Mouse (Mus musculus) adipocyte (in vitro differentiated cells): ENCODE results near the gene Gas2l2.

ENCODE experiments used
- DNase-seq: peaks from one replicate; pipeline ENCODE4 v3.0.0-alpha.2; 2016; ENCODE audit warnings: low spot score

The Gas2l2 gene

DNA sequence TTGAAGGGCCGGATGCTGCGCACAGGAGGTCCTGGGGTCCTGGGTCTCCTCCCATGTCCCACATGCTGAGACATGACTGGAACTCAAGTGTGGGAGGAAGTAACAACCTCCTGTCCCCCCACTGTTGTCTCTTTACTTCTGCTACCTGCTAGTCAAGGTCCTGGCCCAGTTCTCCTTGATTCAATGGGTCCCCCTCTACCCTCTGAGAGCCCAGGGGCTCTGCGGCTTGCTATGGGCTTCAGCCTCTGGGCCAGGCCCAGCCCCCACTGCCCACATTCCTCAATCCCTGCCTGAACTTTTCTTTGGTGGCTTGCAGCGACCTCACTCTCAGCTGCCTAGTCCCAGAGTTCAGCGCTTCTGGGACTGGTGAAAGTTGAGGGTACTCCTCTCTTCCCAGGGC lies at the start of gene Gas2l2:
TSS of gene Gas2l2 (minus strand) at position 101 of the 400 bp plus-strand sequence.
- DNase-seq, result no peak

DNA sequence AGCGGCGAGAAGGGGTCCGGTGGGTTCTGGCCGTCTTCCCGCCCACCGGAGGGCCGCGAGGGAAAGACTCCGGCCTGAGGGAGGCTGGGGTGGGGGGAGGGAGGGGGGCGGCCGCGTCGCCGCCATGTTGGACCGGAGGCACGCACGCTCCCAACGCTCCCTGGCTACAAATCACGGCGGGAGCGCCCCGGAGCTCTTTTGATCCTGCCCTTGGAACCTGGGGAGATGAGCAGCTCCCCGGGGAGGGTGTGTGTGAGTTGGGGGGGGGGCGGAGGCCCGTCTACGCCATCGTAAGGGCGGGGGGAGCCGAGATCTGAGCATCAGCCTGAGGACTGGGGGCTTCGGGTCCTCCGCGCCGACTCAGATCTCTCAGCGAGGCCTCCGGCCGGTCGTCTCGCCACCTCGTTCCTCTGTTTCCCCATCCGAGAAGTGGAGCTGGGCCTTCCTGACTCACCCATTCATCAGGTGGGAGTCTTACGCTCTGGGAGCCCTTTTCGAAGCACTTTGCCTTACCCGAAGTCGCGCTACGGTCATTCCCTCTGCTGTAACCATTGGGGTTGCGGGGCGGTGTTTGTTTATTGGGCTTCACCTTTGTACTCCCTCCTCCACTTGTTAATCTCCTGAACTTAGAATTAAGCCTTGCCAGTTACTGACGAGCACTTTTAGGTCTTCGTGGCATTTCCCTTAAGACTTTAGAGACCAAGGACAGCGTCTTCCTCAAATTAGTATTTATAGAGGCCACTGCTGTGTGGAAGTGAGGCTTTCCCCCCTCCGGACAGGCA lies 44.2 kb upstream of the Gas2l2 start:
- peak; percentile 74 for DNase-seq

DNA sequence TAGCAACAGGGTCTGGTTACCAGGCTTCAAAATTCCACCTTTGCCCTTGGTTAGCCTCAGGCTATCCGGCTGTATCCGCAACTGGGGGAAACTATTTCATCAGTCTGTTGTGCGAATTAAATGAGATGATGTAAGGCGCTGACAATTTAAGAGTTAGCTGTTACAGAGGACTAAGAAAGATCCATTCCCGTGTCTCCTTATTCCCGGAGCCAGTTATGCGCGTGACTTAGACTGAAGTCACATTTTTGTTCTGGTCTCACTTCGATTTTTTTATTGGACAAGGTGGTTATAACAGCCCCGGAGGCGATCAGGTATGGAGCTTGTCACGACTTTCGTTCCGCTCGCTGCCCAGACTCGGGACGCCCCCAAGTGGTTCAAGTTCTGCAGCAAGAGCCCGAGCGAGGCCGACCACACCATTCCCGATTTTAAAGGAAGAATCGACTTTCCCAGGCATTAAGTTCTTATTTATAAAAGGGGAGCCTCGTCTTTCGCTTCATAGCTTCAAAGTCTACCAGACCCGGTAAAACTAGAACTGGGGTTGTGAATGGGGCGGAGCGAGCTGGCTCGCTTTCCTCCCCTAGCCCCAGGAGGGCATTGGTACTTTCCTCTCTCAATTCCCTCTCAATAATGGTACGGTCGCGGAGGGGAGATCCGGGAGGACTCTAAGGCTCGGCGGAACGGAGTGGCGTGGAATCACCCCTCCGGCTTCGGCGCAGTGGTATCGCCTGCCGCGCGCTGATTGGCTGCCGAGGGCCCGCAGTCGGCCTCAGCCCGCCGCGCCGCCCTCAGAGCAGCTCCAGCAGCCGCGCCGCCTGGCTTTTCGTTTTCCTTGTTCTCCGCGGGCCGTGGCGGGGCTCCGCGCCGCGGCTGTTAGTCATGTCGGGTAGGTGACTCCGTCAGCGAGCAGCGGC lies 43.3 kb upstream of the Gas2l2 start, which contains the start of gene Taf15:
TSS of gene Taf15 (plus strand) at position 763 of the 911 bp plus-strand sequence.
- DNase-seq, result peak; percentile 99

DNA sequence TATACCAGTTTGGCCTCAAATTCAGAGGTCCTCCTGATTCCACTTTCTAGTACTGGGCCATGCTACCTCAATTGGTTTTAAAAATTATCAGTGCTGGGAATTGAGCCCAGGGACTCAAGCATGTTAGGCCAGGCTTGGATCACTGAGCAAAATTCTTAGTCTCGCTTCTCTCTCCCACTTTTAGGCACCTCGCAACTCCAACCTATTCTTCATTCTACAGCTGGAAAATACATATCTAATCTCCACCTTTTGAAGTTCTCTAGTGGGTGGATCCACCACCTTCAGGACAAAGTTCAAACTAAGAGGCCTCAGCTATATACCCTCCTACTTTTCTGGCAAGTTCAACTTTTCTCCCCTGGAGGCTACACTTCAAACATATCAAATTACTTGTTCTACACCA lies 42.5 kb upstream of the Gas2l2 start:
- no peak for DNase-seq

DNA sequence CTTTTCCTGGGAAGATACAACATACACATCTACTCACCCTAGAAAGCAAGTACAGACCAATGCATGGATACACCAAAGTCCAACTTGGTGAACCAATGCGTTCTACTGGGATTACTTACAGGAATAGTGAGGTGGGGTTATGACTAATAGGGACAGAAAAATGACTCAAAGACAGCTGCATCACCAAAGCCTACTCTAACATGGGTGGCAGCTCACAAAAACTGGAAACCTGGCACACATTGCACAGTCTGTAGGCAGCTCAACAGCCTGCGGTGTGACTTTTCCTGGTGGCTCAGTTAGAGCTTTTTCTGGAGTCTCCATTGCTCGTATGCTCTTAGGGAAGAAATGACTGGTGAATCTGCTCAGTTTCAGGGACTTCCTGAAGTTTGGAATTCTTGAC lies 39.5 kb upstream of the Gas2l2 start:
- DNase-seq, result no peak

DNA sequence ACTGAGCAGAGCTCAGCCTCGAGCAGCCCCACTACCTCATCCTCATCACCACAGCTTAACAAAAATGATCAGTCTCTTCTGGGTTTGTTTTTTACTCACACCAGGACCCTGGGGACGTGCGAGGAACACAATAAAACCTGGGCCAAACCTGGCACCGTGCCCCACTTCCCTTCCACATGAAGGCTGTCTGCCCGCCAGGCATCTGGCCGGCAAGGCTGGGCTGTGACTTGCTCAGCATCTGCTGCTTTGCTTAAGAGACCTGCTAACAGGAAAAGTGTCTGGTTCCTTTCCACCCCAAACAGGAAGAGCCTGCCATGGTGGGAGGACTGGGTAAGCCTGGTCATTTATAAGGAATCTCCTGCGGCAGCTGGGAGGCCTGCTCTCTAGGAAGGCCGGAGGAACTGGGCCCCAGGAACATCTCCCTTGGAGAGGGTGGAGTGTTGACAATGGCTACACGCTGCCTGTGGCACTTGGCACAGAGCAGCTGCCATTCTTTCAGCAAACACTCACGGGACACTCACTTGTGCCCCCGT lies 37.9 kb upstream of the Gas2l2 start:
- peak; percentile 47 for DNase-seq

DNA sequence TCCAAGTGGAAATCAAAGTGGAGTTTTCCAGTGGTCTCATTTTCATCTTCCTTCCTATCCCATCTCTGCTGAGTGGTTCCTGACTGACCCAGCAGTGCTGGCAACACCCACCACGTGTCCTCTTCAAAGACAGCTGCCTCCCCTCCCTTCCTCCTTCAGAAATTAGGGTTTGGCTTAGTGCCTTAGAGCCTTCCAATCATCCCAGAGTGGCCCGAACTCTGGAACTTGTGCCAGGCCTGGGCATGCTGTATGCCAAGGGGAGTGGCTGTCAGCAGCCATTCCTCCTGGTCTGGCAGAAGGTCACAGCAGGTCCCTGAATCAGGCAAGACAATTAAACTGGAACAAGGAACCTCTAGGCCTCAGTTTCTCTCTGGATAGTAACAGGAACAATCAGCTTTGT lies 36.7 kb upstream of the Gas2l2 start:
- peak; percentile 90 for DNase-seq

DNA sequence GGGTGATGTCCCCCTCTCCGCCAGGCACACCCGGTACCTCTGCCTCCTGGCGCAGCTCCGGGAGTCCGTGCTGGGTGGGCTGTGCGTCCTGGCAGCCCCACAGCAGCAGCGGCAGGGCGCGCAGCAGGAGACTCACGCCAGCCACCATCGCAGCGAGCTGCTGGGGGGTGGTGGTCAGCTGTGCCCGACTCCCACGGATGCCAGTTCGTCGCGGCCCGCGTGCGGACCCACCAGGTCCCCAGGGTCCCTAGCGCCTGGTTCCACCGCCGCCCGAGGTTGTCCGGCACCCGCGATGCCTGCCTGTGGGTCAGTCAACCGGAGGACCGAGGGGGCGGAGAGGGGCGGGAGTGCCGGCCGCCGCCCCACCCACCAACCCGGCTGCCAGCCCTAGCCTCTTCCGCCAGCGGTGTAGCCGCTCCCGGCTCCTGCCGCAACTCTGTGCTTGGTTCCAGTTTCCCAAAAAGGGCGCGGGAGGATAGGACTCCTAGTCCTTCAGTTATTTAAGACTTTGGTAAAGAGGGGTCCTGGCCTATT lies 33.5 kb upstream of the Gas2l2 start, which contains the start of gene Mmp28:
TSS of gene Mmp28 (minus strand) at position 361 of the 534 bp plus-strand sequence.
- peak; percentile 68 for DNase-seq

DNA sequence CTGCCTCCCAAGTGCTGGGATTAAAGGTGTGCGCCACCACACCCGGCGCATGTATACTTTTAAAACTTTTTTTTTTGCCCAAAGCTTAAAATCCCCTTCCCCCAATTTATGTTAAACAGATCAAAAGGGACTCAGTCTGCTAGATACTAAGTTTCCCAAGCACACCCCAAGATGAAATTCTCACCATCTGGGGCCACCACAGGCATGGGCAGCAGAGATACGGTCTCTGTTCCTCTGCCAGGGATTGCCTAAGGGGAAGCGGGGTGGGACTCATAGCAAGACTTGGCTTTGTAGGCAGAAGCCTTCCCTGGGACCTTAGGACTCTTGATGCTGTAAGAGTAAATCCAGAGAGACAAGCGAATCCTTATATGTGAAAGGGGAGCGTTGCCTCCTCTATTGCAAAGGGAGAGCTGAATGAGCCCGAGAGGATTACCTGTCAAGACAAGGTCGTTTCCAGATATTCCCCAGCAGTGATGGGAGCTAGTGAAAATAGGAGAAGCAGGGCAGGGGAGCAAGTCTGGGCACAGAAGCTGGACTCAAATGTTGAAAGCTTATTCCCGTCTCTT lies 32.3 kb upstream of the Gas2l2 start:
- DNase-seq, result no peak

DNA sequence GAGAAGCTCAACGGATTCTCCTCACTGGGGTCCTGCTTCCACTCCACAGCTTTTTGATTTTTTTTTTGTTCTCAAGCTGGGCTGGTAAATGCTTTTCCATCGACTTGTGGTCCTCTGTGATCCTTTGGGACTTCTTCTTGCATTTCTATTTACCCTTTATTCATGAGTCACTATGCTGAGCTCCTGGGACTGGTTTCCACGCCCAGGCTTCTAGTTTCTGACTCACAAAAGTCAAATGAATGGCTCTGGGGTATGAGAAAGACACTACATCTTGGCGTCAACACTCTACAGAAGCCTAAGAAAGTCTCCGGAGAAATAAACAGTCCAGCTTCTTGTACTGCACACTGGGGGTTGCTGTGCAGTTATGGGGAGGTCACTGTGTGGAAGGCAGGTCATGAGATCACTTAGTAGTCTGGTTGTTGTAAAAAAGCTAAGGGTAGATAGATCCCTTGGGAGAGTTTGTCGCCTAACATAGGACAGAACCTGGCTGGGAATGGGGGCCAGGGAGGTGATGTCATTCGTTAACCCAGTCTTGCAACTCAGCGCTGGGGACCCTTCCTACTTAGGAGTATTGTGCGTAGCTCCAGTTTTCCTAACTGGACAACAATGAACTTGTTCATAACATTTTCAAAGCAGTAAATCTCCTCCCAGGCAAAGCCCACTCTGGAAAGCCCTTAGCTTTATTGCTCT lies 28.8 kb upstream of the Gas2l2 start:
- DNase-seq, result peak; percentile 87

DNA sequence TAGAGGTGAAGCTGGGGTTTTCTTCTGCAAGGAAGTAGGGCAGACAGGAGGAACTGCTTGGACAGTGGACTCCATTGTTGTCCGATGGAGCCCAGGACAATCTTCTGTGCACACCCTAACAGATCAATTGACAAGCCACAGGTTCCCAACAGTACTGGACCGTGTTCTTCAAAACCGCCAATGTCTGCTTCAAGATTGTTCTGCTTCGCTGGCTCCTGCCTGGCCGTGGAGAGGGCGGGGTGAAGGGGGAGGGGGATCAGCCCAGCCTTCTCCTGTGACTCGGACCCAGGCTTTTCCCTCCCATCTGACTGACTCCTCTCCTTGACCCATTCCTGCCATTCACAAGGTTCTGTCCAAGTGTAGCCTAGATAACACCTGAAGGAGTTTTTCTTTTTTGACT lies 28.0 kb upstream of the Gas2l2 start:
- DNase-seq, result no peak

DNA sequence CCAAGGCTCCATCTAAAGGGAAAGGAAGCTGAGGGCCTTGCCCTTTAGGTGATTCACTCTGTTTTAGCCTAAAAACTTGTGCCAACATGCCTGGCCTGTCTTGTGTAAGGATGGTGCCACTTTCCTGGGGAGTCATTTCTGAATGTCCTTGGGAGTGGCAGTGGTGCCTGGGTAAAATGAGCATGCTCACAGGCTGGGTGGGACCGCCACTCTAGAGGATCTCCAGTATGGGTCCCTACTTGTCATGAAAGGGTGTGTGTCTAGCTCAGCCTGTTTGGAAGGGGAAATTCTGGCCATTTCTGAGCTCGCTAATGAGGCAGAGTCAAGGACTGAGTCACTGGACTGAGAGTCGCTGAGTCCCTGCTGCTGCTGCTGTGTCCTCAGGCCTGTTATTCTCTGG lies 26.4 kb upstream of the Gas2l2 start:
- DNase-seq, result no peak

DNA sequence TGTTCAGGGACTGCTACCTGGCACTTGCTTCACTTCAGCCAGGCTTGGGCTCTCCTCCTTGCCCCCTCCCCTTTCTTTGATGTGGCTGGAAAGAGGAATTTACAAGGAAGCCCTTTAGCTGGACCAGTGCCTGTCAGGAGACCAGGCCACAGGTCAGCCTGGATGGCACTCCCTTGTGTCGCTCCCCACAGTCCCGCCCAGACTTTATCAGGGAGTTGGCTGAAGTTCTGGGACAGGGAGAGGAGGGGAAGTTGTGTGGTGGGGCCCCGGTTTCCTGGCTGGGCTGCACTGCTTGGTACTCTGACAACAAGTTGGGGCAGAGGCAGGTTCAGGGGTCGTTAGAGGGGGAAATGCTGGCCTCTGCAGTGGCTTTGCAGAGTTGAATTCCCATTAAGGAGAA lies 25.3 kb upstream of the Gas2l2 start:
- DNase-seq, result peak; percentile 72

DNA sequence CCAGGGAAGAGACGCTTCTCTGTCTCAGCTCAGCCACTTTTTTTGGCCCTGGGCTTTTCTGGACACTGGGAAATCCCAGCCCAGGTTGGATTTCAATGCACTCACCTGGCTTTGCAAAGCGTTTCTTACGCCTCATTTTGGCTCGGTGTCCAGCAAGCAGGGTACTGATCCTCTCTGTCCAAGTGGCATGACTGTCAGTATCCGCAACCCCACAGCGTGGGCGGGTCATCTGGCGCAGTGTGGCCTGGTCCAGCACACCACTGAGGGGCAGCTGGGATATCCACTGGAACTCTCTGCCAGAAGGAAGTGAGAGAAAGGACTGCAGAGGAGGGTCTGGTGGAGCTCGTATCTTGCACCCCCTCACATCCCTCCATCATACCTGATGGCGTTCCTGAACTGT lies 22.0 kb upstream of the Gas2l2 start:
- DNase-seq, result no peak

DNA sequence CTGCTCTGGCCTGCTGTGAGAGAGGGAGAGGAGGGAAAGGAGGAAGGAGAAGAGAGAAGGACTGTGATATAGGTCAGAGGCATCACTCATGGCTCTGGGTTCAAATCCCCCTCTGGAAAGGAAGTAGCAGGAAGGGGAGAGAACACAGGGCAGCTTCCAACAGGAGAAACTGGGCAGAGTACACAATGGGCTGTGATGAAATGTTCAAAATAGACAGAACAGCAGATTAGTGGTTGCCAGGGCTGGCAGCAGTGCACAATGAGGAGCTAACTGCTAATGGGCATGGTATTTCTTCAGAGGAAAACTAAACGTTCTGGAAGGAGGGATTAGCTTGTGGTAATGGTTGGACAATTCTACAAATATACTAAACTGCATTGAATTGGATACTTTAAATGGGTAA lies 21.3 kb upstream of the Gas2l2 start:
- peak; percentile 88 for DNase-seq

DNA sequence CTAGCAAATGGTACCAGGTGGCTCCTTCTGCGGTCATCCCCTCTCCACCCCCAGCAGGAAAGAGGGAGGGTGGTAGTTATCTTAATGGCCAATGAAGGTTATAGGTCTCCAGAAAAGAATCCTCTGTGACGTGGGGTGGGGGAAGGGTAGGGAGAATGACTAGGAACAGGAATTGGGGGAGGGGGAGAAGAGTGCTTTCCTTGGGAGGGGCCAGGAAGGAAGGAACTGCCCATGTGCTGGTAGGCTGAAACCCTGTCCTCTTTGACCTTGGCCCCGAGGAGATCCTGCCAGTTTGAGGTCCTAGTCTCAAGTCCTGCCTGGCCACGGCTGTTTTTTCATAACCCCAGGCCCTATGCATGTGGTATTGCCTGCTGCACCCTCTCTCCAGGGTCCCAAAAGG lies 20.0 kb upstream of the Gas2l2 start:
- DNase-seq, result no peak

DNA sequence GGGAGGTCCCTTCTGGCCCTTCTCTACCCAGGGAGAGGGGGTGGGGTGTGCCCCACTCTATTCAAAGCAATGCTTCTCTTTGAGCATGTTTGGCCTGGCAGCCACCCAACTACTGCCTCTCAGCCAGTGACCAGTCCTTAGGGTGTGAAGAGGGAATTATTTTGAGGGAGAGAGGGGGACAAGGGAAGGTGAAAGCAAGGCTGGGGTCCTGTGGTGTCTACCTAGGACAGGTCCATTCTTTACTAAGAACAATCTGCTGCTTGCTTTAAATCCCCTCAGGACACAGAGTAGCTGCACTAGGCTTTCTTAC lies 19.6 kb upstream of the Gas2l2 start:
- DNase-seq, result no peak

DNA sequence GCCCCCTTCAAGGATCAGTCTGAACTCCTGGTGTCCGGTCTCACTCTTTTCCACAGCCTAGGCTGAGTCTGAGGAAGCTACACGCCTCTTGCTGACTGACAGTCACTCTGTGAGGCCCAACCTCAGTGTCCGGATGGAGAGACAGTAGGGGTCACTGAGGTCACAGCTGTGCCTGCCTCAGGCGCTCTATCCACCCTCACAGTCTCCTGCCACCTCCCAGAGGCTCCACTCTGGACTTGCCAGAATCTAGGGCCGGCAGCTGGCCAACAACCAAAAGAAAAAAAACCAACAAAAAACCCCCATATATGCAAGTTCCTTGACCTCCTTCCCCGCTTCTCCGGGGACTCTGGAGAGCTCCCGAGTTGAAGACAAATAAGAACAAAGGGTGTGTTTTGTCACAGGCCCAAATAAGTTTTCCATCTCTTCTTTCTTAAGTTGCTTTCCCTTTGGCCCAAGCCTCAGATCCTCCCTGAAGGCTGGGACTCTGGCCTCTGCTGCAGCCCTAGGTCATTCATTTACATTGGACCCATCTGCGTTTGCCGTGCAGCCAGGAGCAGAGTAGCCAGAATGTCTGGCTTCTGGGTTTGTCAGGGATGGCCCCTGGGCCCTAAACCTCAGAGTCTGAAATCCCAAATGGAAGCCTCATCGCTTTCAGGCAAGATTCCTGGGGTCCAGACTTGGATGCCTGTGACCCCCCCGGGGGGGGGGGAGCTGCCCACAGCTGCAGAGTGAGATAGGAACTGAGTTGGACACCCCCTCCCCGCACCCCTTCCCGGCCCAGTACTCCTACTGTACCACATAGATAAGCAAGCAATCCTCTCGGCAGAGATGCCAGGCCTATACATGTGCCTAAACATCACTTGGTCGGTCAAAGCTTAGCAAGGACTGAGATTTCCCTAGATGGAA lies 19.0 kb upstream of the Gas2l2 start:
- peak; percentile 86 for DNase-seq

DNA sequence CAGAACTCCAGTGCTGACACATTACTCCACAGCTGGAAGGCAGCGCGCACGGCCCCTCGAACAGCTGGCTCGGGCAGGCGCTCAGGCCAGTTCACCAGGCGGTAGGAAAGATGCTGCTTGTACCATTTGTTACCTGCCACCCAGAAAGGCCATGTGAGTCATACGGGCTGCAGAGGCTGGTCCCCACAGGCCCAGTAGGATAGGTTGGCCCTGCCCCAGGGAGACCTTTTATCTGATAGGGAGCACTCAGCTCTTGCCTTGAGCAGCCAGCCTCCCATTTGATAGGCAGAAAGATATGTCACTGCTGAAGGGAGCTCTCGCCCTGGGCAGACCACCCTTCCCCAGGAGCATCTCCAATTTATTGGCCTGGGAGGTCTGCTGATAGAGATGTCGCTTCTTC lies 18.4 kb upstream of the Gas2l2 start:
- no peak for DNase-seq

DNA sequence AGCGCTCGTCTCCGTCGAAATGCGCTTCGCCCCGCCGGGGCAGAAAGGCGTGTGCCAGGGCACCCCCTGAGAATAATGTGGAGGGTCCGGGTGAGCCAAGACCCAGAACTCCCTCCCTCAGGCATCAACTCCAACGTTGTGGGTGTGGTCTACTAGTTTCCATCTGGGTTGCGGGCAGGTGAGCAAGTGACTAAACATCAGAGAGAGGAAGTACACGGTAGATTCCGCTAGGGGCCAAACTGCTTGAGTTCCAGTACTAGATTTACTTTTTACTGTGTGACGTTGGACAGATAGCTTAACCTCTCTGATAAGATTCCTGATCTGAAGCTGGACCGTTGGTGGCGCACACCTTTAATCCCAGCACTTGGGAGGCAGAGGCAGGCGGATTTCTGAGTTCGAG lies 15.7 kb upstream of the Gas2l2 start:
- no peak for DNase-seq

DNA sequence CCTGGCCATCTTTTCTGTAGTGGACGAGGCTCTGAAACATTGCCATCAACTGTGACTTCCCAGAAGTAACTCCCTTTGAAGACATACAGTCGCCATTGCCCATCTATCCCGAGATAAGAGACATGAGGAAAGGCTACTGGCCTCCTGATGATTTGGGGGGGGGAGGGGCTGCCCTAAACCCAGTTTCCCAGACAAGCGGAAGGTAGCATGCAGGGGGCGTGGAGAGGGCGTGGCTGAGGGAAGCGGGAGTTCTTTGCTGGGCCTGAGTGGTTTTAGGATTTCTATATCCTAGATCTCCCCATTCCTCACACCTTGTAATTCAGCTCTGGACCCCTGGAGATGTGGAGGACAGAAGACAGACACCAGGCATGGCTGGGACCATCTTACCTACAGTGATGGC lies 14.6 kb upstream of the Gas2l2 start:
- no peak for DNase-seq
